Mouse (Mus musculus) midbrain, postnatal 0 days (tissue): Measurements from ENCODE around the gene Aebp2. TPM values are rescaled to one million over a fixed set of nuclear protein-coding genes. Genes with fewer than 3 reads are reported as not detected.
A peak's percentile ranks its signal among the peaks of the same experiment; 100 is the strongest.
"Not testable (repeated sequence)": the region's sequence is repeated elsewhere in the genome, so short reads cannot be mapped to it uniquely, and the experiment has no call there.

ENCODE experiments used
- ATAC-seq: fragments of 200-750 bp; cut with Nextera tagmentation; 2 replicates; pipeline ENCODE4 v1.8.0; 2017; ENCODE audit warnings: moderate number of reproducible peaks, mild to moderate bottlenecking, moderate TSS enrichment, moderate library complexity; ENCODE audit not compliant: low FRiP score
- DNase-seq: peaks from one replicate; pipeline ENCODE4 v3.0.0-alpha.2; 2015; ENCODE audit warnings: low spot score
- H3K27ac ChIP-seq: fragments of 300-500 bp; sonication (generic); 2 replicates; pipeline ENCODE4 v1.5.1; 2014; ENCODE audit warnings: low read depth, mild to moderate bottlenecking, low read length, mixed read lengths
- H3K27me3 ChIP-seq: fragments of 300-500 bp; sonication (generic); 2 replicates; pipeline ENCODE4 v1.6.1; 2014; ENCODE audit warnings: low read length, control low read depth, mixed read lengths; ENCODE audit not compliant: insufficient read depth
- H3K36me3 ChIP-seq: fragments of 300-500 bp; sonication (generic); 2 replicates; pipeline ENCODE4 v1.6.1; 2014; ENCODE audit warnings: low read length, control low read depth, mixed read lengths; ENCODE audit not compliant: insufficient read depth
- H3K4me1 ChIP-seq: fragments of 300-500 bp; sonication (generic); 2 replicates; pipeline ENCODE4 v1.6.1; 2014; ENCODE audit warnings: mild to moderate bottlenecking, control low read depth, antibody characterized with exemption, low read length, mixed read lengths; ENCODE audit not compliant: insufficient read depth
- H3K4me2 ChIP-seq: fragments of 300-500 bp; sonication (generic); 2 replicates; pipeline ENCODE4 v1.6.1; 2014; ENCODE audit warnings: low read depth, mild to moderate bottlenecking, low read length, mixed read lengths; ENCODE audit not compliant: poor library complexity, severe bottlenecking
- H3K4me3 ChIP-seq: fragments of 300-500 bp; sonication (generic); 2 replicates; pipeline ENCODE4 v1.5.1; 2014; ENCODE audit warnings: low read depth, mild to moderate bottlenecking, low read length, moderate library complexity
- H3K9ac ChIP-seq: fragments of 300-500 bp; sonication (generic); replicated peaks from 2 replicates; pipeline ENCODE4 v1.6.1; 2014; ENCODE audit warnings: mild to moderate bottlenecking, low read length, moderate library complexity, mixed read lengths; ENCODE audit not compliant: poor library complexity, severe bottlenecking
- H3K9me3 ChIP-seq: fragments of 300-500 bp; sonication (generic); 2 replicates; pipeline ENCODE4 v1.6.1; 2016; ENCODE audit warnings: low read length, control low read depth
- CTCF ChIP-seq: IDR thresholded peaks from 2 replicates; pipeline ENCODE4 v1.5.1; 2016; ENCODE audit warnings: antibody characterized with exemption, mild to moderate bottlenecking
- WGBS: fragments of 180-500 bp; shearing (Covaris S2); extraction: QIAGEN DNeasy Blood & Tissue Kit; methylation state at CpG from one replicate; pipeline ENCODE4 v1.1.7; 2014; 5-methylcytosine and 5-hydroxymethylcytosine counted together
- polyA plus RNA-seq: library from polyadenylated mRNA; unstranded; fragments of >200 nt; fragmentation: Nextera tagmentation; extraction: Ambion mirVana; gene quantifications from 2 replicates; pipeline ENCODE4 v1.2.1, GENCODE M21; 2015
- total RNA-seq: library from RNA; depleted of rRNA; stranded (reverse); fragments of >200 nt; gene quantifications from 2 replicates; pipeline ENCODE4 v1.2.3, GENCODE M21; 2014

Gene Aebp2
- total and polyA plus RNA-seq, 2 experiments from 2014 or later: 5.3 to 31.5 TPM

- peaks cover 25% of the 10 kb centered on the region for H3K36me3 ChIP-seq
- 0 out of 2 replicates have a peak, but pooled peaks have one; percentile 21 for ATAC-seq
Observed at GRCm38 (mm10) chr6:140597381-140598329, 24.8 kb upstream of the Aebp2 start.

GRCm38 (mm10) chr6:140598516-140598915 is 23.9 kb upstream of the Aebp2 start:
- H3K9me3 ChIP-seq: no peaks in the 10 kb centered on the region
- no peaks in the 10 kb centered on the region for H3K4me1 ChIP-seq
- H3K27me3 ChIP-seq: no peaks in the 10 kb centered on the region
- H3K9ac ChIP-seq: no peak overlapping the region
- no peak overlapping the region for H3K4me2 ChIP-seq
- H3K4me3 ChIP-seq: no peak overlapping the region
- TF ChIP-seq CTCF: no peak
- H3K27ac ChIP-seq: no peak overlapping the region
- WGBS: 67% methylated on average over 9 of the region's 9 CpGs
- no peak for DNase-seq
- peaks cover 20% of the 10 kb centered on the region for H3K36me3 ChIP-seq
- no peak for ATAC-seq

More at GRCm38 (mm10) chr6:140597381-140598329, 24.8 kb upstream of the Aebp2 start:
- DNase-seq: no peak
- no peak for TF ChIP-seq CTCF
- no peaks in the 10 kb centered on the region for H3K4me1 ChIP-seq
- no peaks in the 10 kb centered on the region for H3K9me3 ChIP-seq
- 29% methylated on average over 15 of the region's 15 CpGs for WGBS
- no peak overlapping the region for H3K27ac ChIP-seq
- no peak overlapping the region for H3K4me2 ChIP-seq
- H3K9ac ChIP-seq: no peak overlapping the region
- no peak overlapping the region for H3K4me3 ChIP-seq
- H3K27me3 ChIP-seq: no peaks in the 10 kb centered on the region

GRCm38 (mm10) chr6:140599337-140599736 is 23.1 kb upstream of the Aebp2 start:
- Histone ChIP-seq H3K27ac (no peak overlapping the region), H3K4me1 (no peaks in the 10 kb centered on the region), H3K4me3 (no peak overlapping the region), H3K4me2 (no peak overlapping the region), H3K9ac (no peak overlapping the region), H3K36me3 (peaks cover 13% of the 10 kb centered on the region), H3K9me3 (no peaks in the 10 kb centered on the region), H3K27me3 (no peaks in the 10 kb centered on the region)
- 59% methylated on average over 5 of the region's 5 CpGs for WGBS
- TF ChIP-seq CTCF: no peak
- DNase-seq: no peak
- no peak for ATAC-seq

GRCm38 (mm10) chr6:140600671-140601070 is 21.8 kb upstream of the Aebp2 start:
- H3K4me2 ChIP-seq, H3K27ac ChIP-seq, H3K4me1 ChIP-seq, H3K9ac ChIP-seq, H3K4me3 ChIP-seq, H3K36me3 ChIP-seq, DNase-seq, H3K27me3 ChIP-seq, H3K9me3 ChIP-seq, ATAC-seq: not testable (repeated sequence)
- peak; percentile 23; the same call in 1 of the 2 replicates for TF ChIP-seq CTCF
- WGBS: 95% methylated on average over 8 of the region's 8 CpGs

GRCm38 (mm10) chr6:140601175-140601574 is 21.3 kb upstream of the Aebp2 start:
- H3K4me2 ChIP-seq: no peak overlapping the region
- no peak overlapping the region for H3K4me3 ChIP-seq
- peaks cover 3% of the 10 kb centered on the region; the same call in 1 of the 2 replicates for H3K36me3 ChIP-seq
- DNase-seq (no peak), ATAC-seq (no peak)
- H3K4me1 ChIP-seq: no peaks in the 10 kb centered on the region
- H3K9ac ChIP-seq: no peak overlapping the region
- no peaks in the 10 kb centered on the region for H3K9me3 ChIP-seq
- 96% methylated on average over 4 of the region's 4 CpGs for WGBS
- no peak overlapping the region for H3K27ac ChIP-seq
- no peak for TF ChIP-seq CTCF
- H3K27me3 ChIP-seq: no peaks in the 10 kb centered on the region

GRCm38 (mm10) chr6:140603228-140603944 is 19.1 kb upstream of the Aebp2 start:
- no peaks in the 10 kb centered on the region for H3K9me3 ChIP-seq
- peak overlapping the region; percentile 38 for H3K27ac ChIP-seq
- no peaks in the 10 kb centered on the region for H3K36me3 ChIP-seq
- no peak for DNase-seq
- no peaks in the 10 kb centered on the region for H3K4me1 ChIP-seq
- H3K4me2 ChIP-seq: no peak overlapping the region
- H3K27me3 ChIP-seq: no peaks in the 10 kb centered on the region
- H3K4me3 ChIP-seq: no peak overlapping the region
- WGBS: 8% methylated on average over 8 of the region's 8 CpGs
- ATAC-seq: 0 out of 2 replicates have a peak, but pooled peaks have one; percentile 22
- no peak overlapping the region for H3K9ac ChIP-seq
- TF ChIP-seq CTCF: no peak
